Mouse (Mus musculus): ENCODE results near the gene Rap1gap2. TPM values are rescaled to one million over a fixed set of nuclear protein-coding genes. Genes with fewer than 3 reads are reported as not detected.

The Rap1gap2 gene
- total RNA-seq (2021), result 10 to 100 TPM; 16.9 to 18.0 TPM
- long read RNA-seq, experiment 1, partial matches to known transcripts, result 2 of 18 reads
- long read RNA-seq, experiment 1, other reads (novel, unspliced or antisense), result 16 of 18 reads
- long read RNA-seq, experiment 2, partial matches to known transcripts, result 13 of 24 reads
- long read RNA-seq, experiment 2, other reads (novel, unspliced or antisense), result 11 of 24 reads

- no peak for DNase-seq (ENCODE audit: low spot score in 2 of 2)
Measured at GRCm38 (mm10) chr11:74610545-74611176, at the start of gene Rap1gap2. Gene Rap1gap2 (minus strand): TSS chr11:74610915.

- DNase-seq (ENCODE audit: low spot score in 2 of 2), result no peak
Measured at GRCm38 (mm10) chr11:74660336-74660735, 49.6 kb upstream of the Rap1gap2 start.

- no peak for DNase-seq (ENCODE audit: low spot score in 2 of 2)
Measured at GRCm38 (mm10) chr11:74655941-74656340, 45.2 kb upstream of the Rap1gap2 start.

GRCm38 (mm10) chr11:74653385-74653784 is 42.7 kb upstream of the Rap1gap2 start:
- no peak for DNase-seq (ENCODE audit: low spot score in 2 of 2)

- DNase-seq (ENCODE audit: low spot score in 2 of 2), result no peak
Measured at GRCm38 (mm10) chr11:74652791-74653191, 42.1 kb upstream of the Rap1gap2 start.

- DNase-seq (ENCODE audit: low spot score in 2 of 2), result no peak
Measured at GRCm38 (mm10) chr11:74650576-74651100, 39.9 kb upstream of the Rap1gap2 start.

- DNase-seq (ENCODE audit: low spot score in 2 of 2), result no peak
Measured at GRCm38 (mm10) chr11:74649647-74650551, 39.2 kb upstream of the Rap1gap2 start.

- DNase-seq (ENCODE audit: low spot score in 2 of 2), result peak; percentile 97 to 98
Measured at GRCm38 (mm10) chr11:74649095-74649646, 38.5 kb upstream of the Rap1gap2 start, which contains the start of gene Cluh. Gene Cluh (plus strand): TSS chr11:74649495.

GRCm38 (mm10) chr11:74648676-74649075 is 38.0 kb upstream of the Rap1gap2 start:
- no peak for DNase-seq (ENCODE audit: low spot score in 2 of 2)

GRCm38 (mm10) chr11:74647966-74648365 is 37.3 kb upstream of the Rap1gap2 start:
- no peak for DNase-seq (ENCODE audit: low spot score in 2 of 2)

- no peak for DNase-seq (ENCODE audit: low spot score in 2 of 2)
Measured at GRCm38 (mm10) chr11:74639628-74640027, 28.9 kb upstream of the Rap1gap2 start.

- no peak for DNase-seq (ENCODE audit: low spot score in 2 of 2)
Measured at GRCm38 (mm10) chr11:74638791-74639411, 28.2 kb upstream of the Rap1gap2 start.

GRCm38 (mm10) chr11:74637971-74638790 is 27.5 kb upstream of the Rap1gap2 start:
- peak; percentile 60 to 78 for DNase-seq (ENCODE audit: low spot score in 2 of 2)

GRCm38 (mm10) chr11:74637486-74637885 is 26.8 kb upstream of the Rap1gap2 start:
- DNase-seq (ENCODE audit: low spot score in 2 of 2), result no peak

- peak in 1 of 2 experiments; percentile 58 for DNase-seq (ENCODE audit: low spot score in 2 of 2)
Measured at GRCm38 (mm10) chr11:74634490-74635275, 24.0 kb upstream of the Rap1gap2 start.

- DNase-seq (ENCODE audit: low spot score in 2 of 2), result no peak
Measured at GRCm38 (mm10) chr11:74631880-74632789, 21.4 kb upstream of the Rap1gap2 start.

GRCm38 (mm10) chr11:74627481-74627880 is 16.8 kb upstream of the Rap1gap2 start:
- no peak for DNase-seq (ENCODE audit: low spot score in 2 of 2)

GRCm38 (mm10) chr11:74625333-74625732 is 14.6 kb upstream of the Rap1gap2 start:
- DNase-seq (ENCODE audit: low spot score in 2 of 2), result no peak
